Mouse (Mus musculus) heart, postnatal 14 days (tissue): ENCODE measurements around the gene Olfr310. TPM values are rescaled to one million over a fixed set of nuclear protein-coding genes. Genes with fewer than 3 reads are reported as not detected.

Experiments used
- DNase-seq, 2 experiments: peaks; one replicate each; pipeline ENCODE4 v3.0.0; 2021 to 2022
- intact Hi-C: fragments of 180-260 bp; cut with DNase I; formaldehyde crosslinking; loops from one replicate; pipeline ENCODE4 v1.15.1; 2025
- long read RNA-seq, 2 experiments: library from polyadenylated mRNA; stranded (forward); transcript quantifications; one replicate each; pipeline ENCODE4 v2.0.0; 2021
- microRNA-seq, 2 experiments: library from miRNA; unstranded; fragments of <30 nt; microRNA quantifications; one replicate each; pipeline ENCODE4 v1.2.0; 2021 to 2022
- total RNA-seq, 2 experiments: library from RNA; stranded (reverse); gene quantifications; 2 replicates each; pipeline ENCODE4 v1.2.3; 2021

Olfr310 gene
- total RNA-seq: not detected
- long read RNA-seq, experiment 1: 0 reads
- long read RNA-seq, experiment 2: 0 reads

DNA sequence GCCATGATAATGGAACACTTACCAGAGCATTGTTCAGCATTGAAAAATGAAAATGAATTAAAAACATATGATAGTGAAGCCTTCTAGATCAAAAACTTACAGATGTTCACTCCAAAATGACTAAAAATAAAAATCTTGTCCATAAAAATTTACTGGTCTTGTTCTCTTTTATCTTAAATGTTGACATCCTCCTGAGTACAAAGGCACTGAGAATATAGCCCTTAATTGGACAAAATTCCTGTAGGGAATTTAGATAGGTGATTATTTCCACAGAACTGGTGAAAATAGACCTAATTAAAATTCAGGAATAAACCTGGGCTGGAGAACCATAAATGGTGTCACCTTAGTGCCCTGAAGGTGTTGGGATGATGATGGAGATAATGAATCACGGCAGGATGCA is at the start of gene Olfr310:
TSS of gene Olfr310 (minus strand) at position 101 of the 400 bp plus-strand sequence.
- intact Hi-C loops: no loop called here
- no peak for DNase-seq

GRCm38 (mm10) chr7:86325530-86325929 is 48.6 kb upstream of the Olfr310 start, which contains the start of gene Olfr308:
TSS of gene Olfr308 (minus strand) at chr7:86325630.
- no peak for DNase-seq
- intact Hi-C loops: no loop called here

DNA sequence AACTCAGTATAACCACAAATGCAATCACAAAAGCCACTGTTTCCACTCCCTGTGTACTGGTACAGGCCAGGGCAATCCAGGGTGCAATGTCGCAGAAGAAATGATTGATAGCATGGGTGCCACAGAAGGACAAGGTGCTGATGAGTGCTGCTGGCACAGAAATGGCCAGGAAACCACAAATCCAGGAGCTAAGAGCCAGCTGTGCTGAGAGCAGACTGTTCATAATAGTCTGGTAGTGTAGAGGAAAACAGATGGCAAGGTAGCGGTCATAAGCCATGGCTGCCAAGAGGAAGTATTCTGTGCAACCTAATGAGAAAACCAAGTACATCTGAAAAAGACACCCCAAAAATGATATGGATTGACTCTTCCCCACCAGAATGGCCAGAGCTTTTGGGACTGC is 44.4 kb upstream of the Olfr310 start:
- intact Hi-C loops: no loop called here

DNA sequence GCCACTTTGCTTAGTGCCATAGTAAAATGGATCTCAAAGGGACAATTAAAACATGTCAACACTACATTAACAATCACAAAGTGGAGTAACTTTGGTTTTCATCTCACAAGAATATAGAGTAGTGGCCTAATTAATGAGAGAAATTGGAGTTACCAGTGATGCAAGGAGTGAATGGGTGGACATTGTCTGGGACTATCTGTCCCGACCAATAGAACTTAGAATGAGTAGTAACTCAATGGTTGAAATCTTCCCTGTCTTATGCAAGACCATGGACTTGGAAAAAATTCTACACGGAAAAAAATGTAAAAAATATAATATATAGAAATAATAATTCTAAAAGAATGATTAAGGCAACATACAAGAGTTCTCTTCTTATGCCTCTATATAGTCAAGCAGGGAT is 36.6 kb upstream of the Olfr310 start, which contains the start of gene Olfr309:
TSS of gene Olfr309 (minus strand) at position 101 of the 400 bp plus-strand sequence.
- intact Hi-C loops: no loop called here
- no peak for DNase-seq

More for the DNA sequence above, 44.4 kb upstream of the Olfr310 start:
- no peak for DNase-seq

DNA sequence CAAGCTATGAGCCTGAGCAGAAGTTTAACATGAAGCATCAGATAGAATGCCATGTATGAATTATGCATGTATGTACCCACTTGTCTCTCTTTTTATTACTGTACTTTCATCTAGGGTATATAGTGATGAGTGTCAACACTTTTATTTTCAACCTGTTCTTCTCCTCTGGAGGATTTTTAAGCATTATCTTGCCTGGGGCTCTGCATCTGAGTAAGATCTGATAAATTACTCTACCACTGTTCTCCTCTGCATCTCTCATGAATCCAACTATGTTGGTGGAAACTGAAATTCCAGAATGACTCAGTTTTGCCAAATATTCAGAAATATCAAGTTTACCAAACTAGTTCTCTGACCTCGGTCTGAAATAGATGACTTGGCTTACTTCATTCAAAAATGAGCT is 30.8 kb downstream of the Olfr310 start, which contains the start of gene Vmn2r76:
TSS of gene Vmn2r76 (minus strand) at position 101 of the 400 bp plus-strand sequence.
- intact Hi-C loops: no loop called here
- DNase-seq: no peak

Small RNA genes lying within 50 kb of the gene (microRNA-seq; reads per million reads assigned to microRNA genes)
- gene Gm23192: 0 reads per million in 2 experiments

Other genes starting within 250 kb of the Olfr310 start
- not detected for gene Vmn2r75, start 105.4 kb downstream of the Olfr310 start, total RNA-seq
- gene Vmn2r76, start 30.9 kb downstream of the Olfr310 start, total RNA-seq: not detected
- not detected for gene Olfr309, start 36.5 kb upstream of the Olfr310 start, total RNA-seq
- gene Olfr308, start 48.5 kb upstream of the Olfr310 start, total RNA-seq: not detected
- not detected for gene Olfr307, start 60.4 kb upstream of the Olfr310 start, total RNA-seq
- not detected for gene Olfr305, start 89.8 kb upstream of the Olfr310 start, total RNA-seq
- not detected for gene Olfr304, start 109.5 kb upstream of the Olfr310 start, total RNA-seq
- not detected for gene Olfr303, start 120.6 kb upstream of the Olfr310 start, total RNA-seq
- gene Olfr301, start 126.7 kb upstream of the Olfr310 start, total RNA-seq: not detected
- gene Olfr299, start 182.7 kb upstream of the Olfr310 start, total RNA-seq: not detected
- gene Olfr298, start 215.3 kb upstream of the Olfr310 start, total RNA-seq: not detected
- gene Olfr297, start 242.8 kb upstream of the Olfr310 start, total RNA-seq: not detected